Mouse (Mus musculus) midbrain, embryonic 10.5 days (tissue): ENCODE data around the gene Mtmr3. TPM values are rescaled to one million over a fixed set of nuclear protein-coding genes. Genes with fewer than 3 reads are reported as not detected.

ENCODE experiments used
- DNase-seq: peaks from one replicate; pipeline ENCODE4 v3.0.0-alpha.2; 2017; ENCODE audit warnings: low spot score
- H3K27ac ChIP-seq: fragments of 300-500 bp; sonication (generic); replicated peaks from 2 replicates; pipeline ENCODE4 v1.5.1; 2016; ENCODE audit warnings: mild to moderate bottlenecking
- H3K27me3 ChIP-seq: fragments of 300-500 bp; sonication (generic); 2 replicates; pipeline ENCODE4 v1.6.1; 2016; ENCODE audit warnings: low read depth, mild to moderate bottlenecking; ENCODE audit not compliant: poor library complexity, severe bottlenecking
- H3K36me3 ChIP-seq: fragments of 300-500 bp; sonication (generic); 2 replicates; pipeline ENCODE4 v1.6.1; 2016; ENCODE audit warnings: mild to moderate bottlenecking, moderate library complexity
- H3K4me1 ChIP-seq: fragments of 300-500 bp; sonication (generic); 2 replicates; pipeline ENCODE4 v1.6.1; 2016
- H3K4me3 ChIP-seq: fragments of 300-500 bp; sonication (generic); 2 replicates; pipeline ENCODE4 v1.5.1; 2016; ENCODE audit warnings: mild to moderate bottlenecking, moderate library complexity
- H3K9me3 ChIP-seq: fragments of 300-500 bp; sonication (generic); replicated peaks from 2 replicates; pipeline ENCODE4 v1.6.1; 2016; ENCODE audit warnings: mild to moderate bottlenecking
- WGBS: fragments of 180-500 bp; shearing (Covaris S2); methylation state at CpG from one replicate; pipeline ENCODE4 v1.1.7; 2016; 5-methylcytosine and 5-hydroxymethylcytosine counted together
- polyA plus RNA-seq: library from polyadenylated mRNA; unstranded; fragments of >200 nt; fragmentation: Nextera tagmentation; extraction: Ambion mirVana; gene quantifications from 2 replicates; pipeline ENCODE4 v1.2.1, GENCODE M21; 2016

The Mtmr3 gene
- polyA plus RNA-seq, 1 experiment from 2014 or later = 27.0 TPM

DNA sequence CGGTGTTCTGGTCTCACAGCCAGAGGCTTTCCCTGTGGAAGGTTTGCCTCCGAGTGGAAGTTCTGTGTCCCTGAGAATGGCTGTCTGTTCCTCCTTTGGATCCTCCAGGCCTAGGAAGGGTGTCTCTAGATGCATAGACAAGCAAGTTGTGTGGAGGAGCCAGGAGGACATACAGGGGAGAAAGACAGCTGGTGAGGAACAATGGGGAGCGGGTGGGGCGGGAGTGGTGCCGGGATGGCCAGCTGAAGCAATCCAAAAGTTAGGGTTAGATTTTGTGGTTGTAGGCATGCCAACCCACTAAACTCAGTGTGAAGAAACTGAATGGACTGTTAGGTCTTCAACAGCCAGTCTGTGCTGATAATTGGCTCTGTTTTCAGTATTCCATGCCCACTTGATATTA is 122.9 kb downstream of the Mtmr3 start:
- Histone ChIP-seq H3K9me3 (no peaks in the 10 kb centered on the region), H3K36me3 (no peaks in the 10 kb centered on the region)

DNA sequence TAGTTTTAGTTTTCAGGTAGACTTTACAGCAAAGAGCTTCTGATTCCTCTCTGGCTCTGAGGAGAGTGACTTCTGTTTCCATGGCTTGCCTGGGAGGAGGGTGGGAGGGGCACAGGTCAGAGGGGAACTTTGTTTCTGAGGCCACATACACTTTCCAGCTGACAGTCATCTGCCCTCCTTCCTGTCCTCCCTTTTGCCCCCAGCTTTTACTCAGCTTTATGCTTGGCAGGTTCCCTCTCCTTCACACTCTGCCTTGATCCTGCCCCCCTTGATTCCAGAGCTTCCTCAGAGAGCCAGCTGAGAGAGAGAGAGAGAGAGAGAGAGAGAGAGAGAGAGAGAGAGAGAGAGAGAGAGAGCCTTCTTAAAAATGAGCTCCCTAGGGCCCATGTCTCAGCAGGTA is 123.4 kb downstream of the Mtmr3 start:
- no peaks in the 10 kb centered on the region for H3K36me3 ChIP-seq
- H3K27me3 ChIP-seq = no peaks in the 10 kb centered on the region
- peaks cover 9% of the 10 kb centered on the region; the same call in 1 of the 2 replicates for H3K4me1 ChIP-seq
- H3K9me3 ChIP-seq = no peaks in the 10 kb centered on the region
- no peak overlapping the region for H3K27ac ChIP-seq
- no peak overlapping the region for H3K4me3 ChIP-seq
- DNase-seq = no peak

More for the DNA sequence above, 122.9 kb downstream of the Mtmr3 start:
- Histone ChIP-seq H3K4me1 (peaks cover 6% of the 10 kb centered on the region; the same call in 1 of the 2 replicates), H3K4me3 (no peak overlapping the region), H3K27ac (no peak overlapping the region), H3K27me3 (no peaks in the 10 kb centered on the region)
- no peak for DNase-seq
- WGBS = 86% methylated on average over 5 of the region's 5 CpGs

- WGBS = 67% methylated on average over 5 of the region's 5 CpGs
- Histone ChIP-seq H3K4me1 (peaks cover 13% of the 10 kb centered on the region; the same call in 1 of the 2 replicates), H3K4me3 (no peak overlapping the region), H3K9me3 (no peaks in the 10 kb centered on the region), H3K27ac (no peak overlapping the region), H3K36me3 (no peaks in the 10 kb centered on the region), H3K27me3 (no peaks in the 10 kb centered on the region)
- no peak for DNase-seq
Observed at GRCm38 (mm10) chr11:4469091-4469490, 125.6 kb downstream of the Mtmr3 start.

- Histone ChIP-seq H3K9me3 (no peaks in the 10 kb centered on the region), H3K4me3 (no peak overlapping the region), H3K36me3 (no peaks in the 10 kb centered on the region), H3K4me1 (peaks cover 14% of the 10 kb centered on the region; the same call in 1 of the 2 replicates), H3K27me3 (no peaks in the 10 kb centered on the region), H3K27ac (no peak overlapping the region)
- DNase-seq = no peak
- 92% methylated on average over 1 of the region's 1 CpGs for WGBS
Observed at GRCm38 (mm10) chr11:4467436-4467835, 127.2 kb downstream of the Mtmr3 start.

GRCm38 (mm10) chr11:4466191-4466590 is 128.5 kb downstream of the Mtmr3 start:
- Histone ChIP-seq H3K27ac (no peak overlapping the region), H3K9me3 (no peaks in the 10 kb centered on the region)
- WGBS = 63% methylated on average over 4 of the region's 4 CpGs

DNA sequence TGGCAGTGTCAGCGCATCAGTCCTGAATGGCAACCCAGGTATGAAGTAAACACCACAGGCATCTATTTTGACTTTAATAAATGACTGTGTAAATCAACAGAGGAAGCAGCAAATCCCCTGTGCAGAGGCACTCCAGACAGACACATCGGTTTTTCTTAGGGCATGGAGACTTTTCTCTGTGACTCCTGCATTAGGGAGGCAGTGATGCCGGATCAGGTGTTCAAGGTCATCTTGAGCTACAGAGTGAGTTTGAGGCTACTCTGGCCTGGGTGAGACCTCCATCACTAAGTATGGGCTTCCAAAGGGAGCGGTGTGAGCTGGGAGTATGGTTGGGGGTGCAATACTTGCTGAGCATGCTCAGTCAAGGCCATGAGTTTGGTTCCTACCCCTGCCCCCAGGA is 130.0 kb downstream of the Mtmr3 start:
- no peak for DNase-seq
- 92% methylated on average over 4 of the region's 4 CpGs for WGBS

More at GRCm38 (mm10) chr11:4466191-4466590, 128.5 kb downstream of the Mtmr3 start:
- peaks cover 10% of the 10 kb centered on the region for H3K4me1 ChIP-seq
- DNase-seq = no peak
- H3K36me3 ChIP-seq = no peaks in the 10 kb centered on the region
- no peak overlapping the region for H3K4me3 ChIP-seq
- H3K27me3 ChIP-seq = no peaks in the 10 kb centered on the region

DNA sequence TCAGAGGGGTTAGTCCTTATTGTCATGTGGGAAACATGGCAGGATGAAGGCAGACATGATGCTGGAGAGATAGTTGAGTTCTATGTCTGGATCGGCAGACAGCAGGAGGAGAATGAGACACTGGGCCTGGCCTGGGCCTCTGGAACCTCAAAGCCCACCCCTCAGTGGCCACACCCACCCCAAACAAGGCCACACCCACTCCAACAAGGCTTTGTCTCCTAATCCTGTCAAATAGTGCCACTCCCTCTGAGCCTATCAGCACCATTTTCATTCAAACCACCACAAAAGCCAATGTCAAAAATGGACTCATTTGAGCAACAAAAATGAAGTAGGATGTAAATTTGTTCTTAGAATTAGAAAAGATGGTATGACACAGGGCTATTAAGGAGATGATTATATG is 130.5 kb downstream of the Mtmr3 start:
- Histone ChIP-seq H3K27me3 (no peaks in the 10 kb centered on the region), H3K4me1 (peaks cover 18% of the 10 kb centered on the region), H3K27ac (no peak overlapping the region), H3K4me3 (no peak overlapping the region), H3K36me3 (no peaks in the 10 kb centered on the region), H3K9me3 (no peaks in the 10 kb centered on the region)
- DNase-seq = no peak
- 69% methylated on average over 1 of the region's 1 CpGs for WGBS

More for the DNA sequence above, 130.0 kb downstream of the Mtmr3 start:
- Histone ChIP-seq H3K27ac (no peak overlapping the region), H3K4me3 (no peak overlapping the region), H3K27me3 (no peaks in the 10 kb centered on the region), H3K36me3 (no peaks in the 10 kb centered on the region), H3K9me3 (no peaks in the 10 kb centered on the region), H3K4me1 (peaks cover 18% of the 10 kb centered on the region)

DNA sequence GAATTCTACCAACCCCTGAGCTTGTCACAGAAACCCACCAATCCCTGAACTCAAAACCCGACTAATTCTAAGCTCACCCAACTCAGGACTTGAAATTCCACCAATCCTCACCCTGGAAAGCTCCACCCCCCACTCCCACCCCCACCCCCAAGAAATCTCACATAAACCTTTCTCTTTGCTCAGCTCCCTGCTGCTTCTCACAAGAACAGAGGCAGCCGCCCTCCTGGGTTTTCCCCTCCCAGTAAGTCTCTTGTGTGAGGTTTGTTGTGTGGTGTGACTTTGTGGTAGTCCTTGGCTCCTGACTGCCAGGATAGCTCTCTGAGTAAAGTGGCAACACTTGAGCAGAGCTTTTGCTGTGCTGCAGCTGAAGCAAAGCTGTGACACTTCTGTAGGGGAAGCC is 131.8 kb downstream of the Mtmr3 start:
- DNase-seq = no peak
- no peaks in the 10 kb centered on the region for H3K9me3 ChIP-seq
- 55% methylated on average over 2 of the region's 2 CpGs for WGBS
- no peak overlapping the region for H3K27ac ChIP-seq
- H3K36me3 ChIP-seq = no peaks in the 10 kb centered on the region
- no peaks in the 10 kb centered on the region for H3K27me3 ChIP-seq
- H3K4me1 ChIP-seq = peaks cover 21% of the 10 kb centered on the region
- H3K4me3 ChIP-seq = no peak overlapping the region

- H3K27me3 ChIP-seq = no peaks in the 10 kb centered on the region
- no peaks in the 10 kb centered on the region for H3K9me3 ChIP-seq
- no peak overlapping the region; the same call in 1 of the 2 replicates for H3K27ac ChIP-seq
- H3K4me1 ChIP-seq = peaks cover 21% of the 10 kb centered on the region
- no peak for DNase-seq
- 37% methylated on average over 12 of the region's 12 CpGs for WGBS
- no peaks in the 10 kb centered on the region for H3K36me3 ChIP-seq
- no peak overlapping the region for H3K4me3 ChIP-seq
Observed at GRCm38 (mm10) chr11:4461154-4461553, 133.5 kb downstream of the Mtmr3 start.

DNA sequence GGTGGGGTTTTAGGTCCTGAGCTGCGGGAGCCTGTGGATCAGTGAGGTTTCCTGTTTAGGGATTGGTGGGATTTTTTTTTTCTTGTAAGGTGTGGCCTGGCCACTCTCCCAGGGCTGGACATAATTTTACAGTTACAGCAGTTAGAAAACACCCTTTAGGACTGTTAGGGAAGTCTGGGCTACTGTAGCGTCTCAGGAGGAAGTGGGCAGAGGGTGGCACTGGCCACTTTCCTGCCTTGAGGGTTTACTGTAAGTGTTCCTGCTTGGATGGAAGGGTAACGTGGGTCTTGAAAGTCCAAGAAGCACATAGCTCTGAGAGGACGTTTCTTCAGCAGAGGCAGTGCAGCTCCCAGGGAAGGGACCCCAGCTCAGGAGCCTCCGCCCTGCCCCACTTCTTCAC is 134.0 kb downstream of the Mtmr3 start:
- no peak for DNase-seq
- Histone ChIP-seq H3K27ac (no peak overlapping the region; the same call in 1 of the 2 replicates), H3K36me3 (no peaks in the 10 kb centered on the region), H3K27me3 (no peaks in the 10 kb centered on the region), H3K4me1 (peaks cover 20% of the 10 kb centered on the region), H3K4me3 (no peak overlapping the region), H3K9me3 (no peaks in the 10 kb centered on the region)
- WGBS = 74% methylated on average over 5 of the region's 5 CpGs

- DNase-seq = no peak
- no peaks in the 10 kb centered on the region for H3K36me3 ChIP-seq
- no peaks in the 10 kb centered on the region for H3K9me3 ChIP-seq
- H3K4me1 ChIP-seq = peaks cover 16% of the 10 kb centered on the region
- no peak overlapping the region for H3K27ac ChIP-seq
- WGBS = 75% methylated on average over 8 of the region's 8 CpGs
- no peak overlapping the region for H3K4me3 ChIP-seq
- H3K27me3 ChIP-seq = peaks cover 3% of the 10 kb centered on the region; the same call in 1 of the 2 replicates
Observed at GRCm38 (mm10) chr11:4454895-4455535, 139.6 kb downstream of the Mtmr3 start.

DNA sequence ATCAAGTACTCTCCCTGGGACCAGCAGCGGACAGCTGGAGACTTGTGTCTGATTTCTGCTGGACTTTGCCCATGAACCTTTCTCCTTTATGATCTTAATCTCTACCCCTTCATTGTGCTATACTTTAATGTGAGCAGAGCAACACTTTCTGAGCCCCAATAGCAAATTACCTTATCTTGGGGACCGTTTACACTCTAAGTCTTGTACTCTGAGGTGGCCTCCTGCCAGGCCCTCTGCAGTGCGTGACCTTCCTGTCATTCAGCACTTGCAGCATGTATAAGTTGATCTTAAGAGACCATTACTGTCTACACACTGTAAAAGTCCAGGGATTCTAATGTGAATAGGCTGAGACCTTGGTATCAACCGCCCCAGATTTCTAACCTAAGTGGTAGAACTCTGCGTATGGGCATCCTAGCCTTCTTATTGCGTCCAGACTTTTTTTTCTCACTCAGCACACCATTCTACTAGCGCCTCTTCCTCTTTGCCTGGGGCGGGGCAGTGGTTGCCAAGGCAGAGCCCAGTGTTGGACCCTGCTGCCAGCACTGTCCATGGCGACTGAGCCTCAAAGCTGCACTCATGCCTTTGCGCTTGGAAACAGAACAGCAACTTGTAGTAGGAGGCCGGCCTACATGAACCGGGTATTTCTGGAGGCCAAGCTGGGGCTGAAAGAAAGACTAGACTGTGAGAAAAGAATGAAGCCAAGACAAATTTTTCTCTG is 142.0 kb downstream of the Mtmr3 start:
- Histone ChIP-seq H3K27ac (no peak overlapping the region), H3K4me1 (peaks cover 10% of the 10 kb centered on the region), H3K27me3 (peaks cover 3% of the 10 kb centered on the region; the same call in 1 of the 2 replicates), H3K36me3 (no peaks in the 10 kb centered on the region), H3K9me3 (no peaks in the 10 kb centered on the region), H3K4me3 (no peak overlapping the region)
- no peak for DNase-seq
- 88% methylated on average over 12 of the region's 12 CpGs for WGBS

DNA sequence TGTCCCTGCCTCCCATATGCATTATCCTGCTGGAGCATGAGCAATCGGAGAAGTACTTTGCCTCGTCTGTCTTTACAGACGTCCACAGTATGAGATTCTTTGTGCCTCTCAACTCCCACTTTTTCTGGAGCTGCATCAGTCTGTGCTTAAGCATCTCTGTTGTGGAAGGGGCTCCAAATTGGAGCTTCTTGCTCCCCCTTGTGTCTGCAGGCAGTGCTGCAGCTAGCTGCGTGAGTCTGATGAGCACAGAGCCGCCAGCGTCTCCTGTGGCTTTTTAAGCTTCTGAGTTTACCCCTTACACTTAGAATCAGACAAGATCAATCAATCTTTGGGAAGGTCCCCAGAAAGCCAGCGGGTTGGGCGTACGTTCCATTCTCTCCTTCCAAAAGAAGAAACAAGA is 143.5 kb downstream of the Mtmr3 start:
- H3K27ac ChIP-seq = no peak overlapping the region
- WGBS = 25% methylated on average over 9 of the region's 9 CpGs
- no peaks in the 10 kb centered on the region for H3K36me3 ChIP-seq
- peaks cover 9% of the 10 kb centered on the region; the same call in 1 of the 2 replicates for H3K4me1 ChIP-seq
- H3K9me3 ChIP-seq = no peaks in the 10 kb centered on the region
- peaks cover 3% of the 10 kb centered on the region; the same call in 1 of the 2 replicates for H3K27me3 ChIP-seq
- peak; percentile 70 for DNase-seq
- no peak overlapping the region for H3K4me3 ChIP-seq
